In the genomic region with DNA sequence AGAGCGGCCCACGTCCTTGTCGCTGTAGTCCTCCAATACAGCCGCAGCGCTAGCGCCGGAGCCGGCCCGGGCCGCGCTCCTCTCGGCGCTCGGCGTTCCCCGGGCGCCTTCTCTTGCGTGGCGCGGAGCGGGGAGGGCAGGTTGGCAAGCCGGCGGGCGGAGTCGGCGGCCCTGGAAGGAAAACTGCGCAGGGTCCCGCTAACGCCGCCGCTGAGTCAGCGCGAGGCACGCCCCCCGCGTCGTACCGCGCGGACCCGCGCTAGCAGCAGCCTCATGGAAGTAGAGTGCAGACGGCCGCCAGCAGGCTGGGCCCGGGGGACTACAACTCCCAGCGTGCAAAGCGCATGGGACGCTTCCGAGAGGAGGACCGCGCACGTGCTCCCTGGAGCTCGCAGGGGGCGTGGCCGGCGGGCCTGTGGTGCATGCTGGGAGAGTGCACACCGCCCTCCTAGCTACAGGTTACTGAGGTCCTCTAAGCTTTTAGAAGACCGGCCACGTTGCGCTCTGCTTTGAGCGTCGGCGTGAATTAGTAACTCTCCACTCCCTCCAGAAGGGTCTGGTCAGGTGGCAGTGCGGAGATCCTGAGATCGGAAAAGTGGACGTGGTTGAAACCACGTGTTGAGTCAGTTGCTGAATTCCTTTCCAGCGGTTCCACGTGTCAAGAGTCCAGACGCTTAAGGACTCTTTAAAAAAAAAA, we compare ENCODE assay signal across 7 mouse cellular contexts. TPM values are rescaled to one million over a fixed set of nuclear protein-coding genes. Genes with fewer than 3 reads are reported as not detected.
DNase-seq lines count a peak whose midpoint lies in the region; ATAC-seq lines count a peak whose summit lies in the region.

A gene (minus strand): TSS at position 147 of the 697 bp plus-strand sequence.

- H3K4me2 ChIP-seq in intestine, embryonic 16.5 days (ENCODE audit: low read depth, low read length) = peak within 1 kb of the TSS; percentile 57
- peak within 1 kb of the TSS; percentile 64 for H3K4me2 ChIP-seq in midbrain, embryonic 11.5 days

- intact Hi-C loops in left cerebral cortex, postnatal 36 days (cut with DNase I) = loop anchor here (5.0 to 10.0 kb wide), 2 partner anchors 39 to 1448 kb away; a partner anchor contains a TSS

- peak; percentile 100 for ATAC-seq in intestine, embryonic 16.5 days
- ATAC-seq in midbrain, embryonic 11.5 days (ENCODE audit: low FRiP score) = peak; percentile 100

- WGBS in intestine, embryonic 16.5 days = under 1% methylated on average over 70 of the region's 70 CpGs
- WGBS in midbrain, embryonic 11.5 days = under 1% methylated on average over 68 of the region's 70 CpGs

- H3K4me3 ChIP-seq in intestine, embryonic 16.5 days (ENCODE audit: low read length) = peak within 1 kb of the TSS; percentile 89
- H3K4me3 ChIP-seq in midbrain, embryonic 11.5 days (ENCODE audit: low read depth, low read length) = peak within 1 kb of the TSS; percentile 75

- H3K27me3 ChIP-seq in intestine, embryonic 16.5 days (replicated peaks; ENCODE audit: control insufficient read depth, insufficient read depth, low read length) = no peaks in the 10 kb centered on the region
- no peaks in the 10 kb centered on the region for H3K27me3 ChIP-seq in midbrain, embryonic 11.5 days (ENCODE audit: control insufficient read depth, insufficient read depth, low read length)

- peaks cover 9% of the 10 kb centered on the region for H3K4me1 ChIP-seq in intestine, embryonic 16.5 days (ENCODE audit: control insufficient read depth, insufficient read depth, low read length)
- H3K4me1 ChIP-seq in midbrain, embryonic 11.5 days (ENCODE audit: control insufficient read depth, insufficient read depth, low read length) = peaks cover 4% of the 10 kb centered on the region; the same call in 1 of the 2 replicates

- DNase-seq in adrenal gland, adult 8-10 months = peak; percentile 98
- DNase-seq in embryo, embryonic 9.5 days (ENCODE audit: extremely low spot score) = peak; percentile 98
- DNase-seq in gastrocnemius, postnatal 4 days (ENCODE audit: low spot score in 2 of 2) = peak; percentile 95 to 99
- peak; percentile 98 to 99 for DNase-seq in left cerebral cortex, postnatal 36 days (ENCODE audit: low spot score in 2 of 2)
- DNase-seq in midbrain, embryonic 11.5 days (ENCODE audit: low spot score, missing footprints) = peak; percentile 100
- DNase-seq in skeletal muscle tissue, adult 2 months (ENCODE audit: low read depth, low spot score) = peak; percentile 94

- H3K27ac ChIP-seq in intestine, embryonic 16.5 days (ENCODE audit: low read length) = peak within 1 kb of the TSS; percentile 94
- H3K27ac ChIP-seq in midbrain, embryonic 11.5 days (ENCODE audit: low read depth, low read length) = peak within 1 kb of the TSS; percentile 78

- H3K9me3 ChIP-seq in intestine, embryonic 16.5 days (ENCODE audit: control insufficient read depth, low read length) = no peaks in the 10 kb centered on the region
- no peaks in the 10 kb centered on the region for H3K9me3 ChIP-seq in midbrain, embryonic 11.5 days (ENCODE audit: control insufficient read depth, low read length)

- peaks cover 2% of the 10 kb centered on the region; the same call in 1 of the 2 replicates for H3K36me3 ChIP-seq in intestine, embryonic 16.5 days (ENCODE audit: control insufficient read depth, insufficient read depth, low read length)
- H3K36me3 ChIP-seq in midbrain, embryonic 11.5 days (ENCODE audit: control insufficient read depth, insufficient read depth, low read length) = no peaks in the 10 kb centered on the region

- peak within 1 kb of the TSS; percentile 92 for H3K9ac ChIP-seq in intestine, embryonic 16.5 days (ENCODE audit: low read depth, low read length)
- peak within 1 kb of the TSS; percentile 60 for H3K9ac ChIP-seq in midbrain, embryonic 11.5 days (ENCODE audit: low read length)

RNA-seq across cellular contexts. Expression of the gene that starts here (rescaled TPM):
- total RNA-seq in adrenal gland, adult 8-10 months (2022) = 10 to 100 TPM; 57.5 to 79.4 (median 65.6) TPM
- 10 to 100 TPM; 36.0 to 45.6 TPM for total RNA-seq in gastrocnemius, postnatal 4 days (2021)
- 36.3 and 36.6 TPM in 2 replicates for polyA plus RNA-seq in intestine, embryonic 16.5 days (2015; fragmentation: Nextera tagmentation; extraction: Ambion mirVana)
- total RNA-seq in left cerebral cortex, postnatal 36 days (2021) = 10 to 100 TPM; 69.8 to 70.9 TPM
- polyA plus RNA-seq in midbrain, embryonic 11.5 days (2014; fragmentation: Nextera tagmentation; extraction: Ambion mirVana) = 55.5 and 68.5 TPM in 2 replicates

Comparison
In these comparisons a context has a peak if more than half of its experiments do, and no peak if none do; other contexts are left out.
1. Peak in every context shown above with its lines: DNase-seq, ATAC-seq, H3K4me3 ChIP-seq and H3K27ac ChIP-seq.